Mouse (Mus musculus): Measurements from ENCODE around the gene Ckm.

GRCm38 (mm10) chr7:19449165-19449564 lies 44.6 kb downstream of the Ckm start:
- TF ChIP-seq POLR2A (IDR thresholded peaks at IDR 0.05; ENCODE audit: extremely low read depth, insufficient read depth, low read length) (no peak), CTCF (IDR thresholded peaks at IDR 0.05; ENCODE audit: extremely low read depth, insufficient read depth, low read length) (no peak)

All from cortical plate, adult 2 months (tissue).